In genomic region chr11:29885160-29885559, GRCm38 (mm10) we compare ENCODE assay signal across 8 mouse cellular contexts. TPM values are rescaled to one million over a fixed set of nuclear protein-coding genes. Genes with fewer than 3 reads are reported as not detected.
DNase-seq lines count a peak whose midpoint lies in the region; ATAC-seq lines count a peak whose summit lies in the region.

No protein-coding gene starts in this region.

- H3K4me2 ChIP-seq in heart, embryonic 12.5 days, result no peak overlapping the region
- no peak overlapping the region for H3K4me2 ChIP-seq in forebrain, embryonic 16.5 days (ENCODE audit: low read length)
- H3K4me2 ChIP-seq in hindbrain, embryonic 16.5 days (ENCODE audit: low read length), result no peak overlapping the region

- H3K4me3 ChIP-seq in heart, embryonic 12.5 days, result no peak overlapping the region
- H3K4me3 ChIP-seq in forebrain, embryonic 16.5 days (replicated peaks; ENCODE audit: low read length), result no peak overlapping the region
- no peak overlapping the region for H3K4me3 ChIP-seq in hindbrain, embryonic 16.5 days (ENCODE audit: low read length)

- no peaks in the 10 kb centered on the region for H3K4me1 ChIP-seq in heart, embryonic 12.5 days (replicated peaks)
- no peaks in the 10 kb centered on the region for H3K4me1 ChIP-seq in forebrain, embryonic 16.5 days (replicated peaks; ENCODE audit: control insufficient read depth, insufficient read depth, low read length)
- H3K4me1 ChIP-seq in hindbrain, embryonic 16.5 days (ENCODE audit: control insufficient read depth, insufficient read depth, low read depth, low read length), result no peaks in the 10 kb centered on the region

- WGBS in heart, embryonic 12.5 days, result 0% methylated on average over 1 of the region's 1 CpGs
- WGBS in forebrain, embryonic 16.5 days, result 0% methylated on average over 1 of the region's 1 CpGs
- 7% methylated on average over 1 of the region's 1 CpGs for WGBS in hindbrain, embryonic 16.5 days

- H3K27me3 ChIP-seq in heart, embryonic 12.5 days (replicated peaks), result no peaks in the 10 kb centered on the region
- no peaks in the 10 kb centered on the region for H3K27me3 ChIP-seq in forebrain, embryonic 16.5 days (replicated peaks; ENCODE audit: control insufficient read depth, insufficient read depth, low read length)
- no peaks in the 10 kb centered on the region for H3K27me3 ChIP-seq in hindbrain, embryonic 16.5 days (replicated peaks; ENCODE audit: control insufficient read depth, insufficient read depth, low read length)

- H3K36me3 ChIP-seq in heart, embryonic 12.5 days, result no peaks in the 10 kb centered on the region
- no peaks in the 10 kb centered on the region for H3K36me3 ChIP-seq in forebrain, embryonic 16.5 days (ENCODE audit: control insufficient read depth, insufficient read depth)
- no peaks in the 10 kb centered on the region for H3K36me3 ChIP-seq in hindbrain, embryonic 16.5 days (ENCODE audit: control insufficient read depth, insufficient read depth, low read length)

- DNase-seq in heart, adult 11 months, result peak; percentile 88
- peak; percentile 7 for DNase-seq in cerebellum, adult 11-12 months
- peak; percentile 72 for DNase-seq in left cerebral cortex, adult 11 months (ENCODE audit: low spot score)
- peak; percentile 32 for DNase-seq in right cerebral cortex, postnatal 25 days

- H3K9ac ChIP-seq in heart, embryonic 12.5 days, result no peak overlapping the region
- H3K9ac ChIP-seq in forebrain, embryonic 16.5 days (replicated peaks; ENCODE audit: low read depth, low read length), result no peak overlapping the region
- no peak overlapping the region for H3K9ac ChIP-seq in hindbrain, embryonic 16.5 days (ENCODE audit: low read depth, low read length)

- no peaks in the 10 kb centered on the region for H3K9me3 ChIP-seq in heart, embryonic 12.5 days (replicated peaks)
- no peaks in the 10 kb centered on the region for H3K9me3 ChIP-seq in forebrain, embryonic 16.5 days (ENCODE audit: control insufficient read depth, low read length)
- no peaks in the 10 kb centered on the region for H3K9me3 ChIP-seq in hindbrain, embryonic 16.5 days (ENCODE audit: control insufficient read depth, low read length)

- no peak overlapping the region for H3K27ac ChIP-seq in heart, embryonic 12.5 days (ENCODE audit: poor library complexity, severe bottlenecking)
- H3K27ac ChIP-seq in forebrain, embryonic 16.5 days (ENCODE audit: low read length), result no peak overlapping the region
- H3K27ac ChIP-seq in hindbrain, embryonic 16.5 days (ENCODE audit: low read depth, low read length), result no peak overlapping the region

- no peak for ATAC-seq in heart, embryonic 12.5 days (ENCODE audit: insufficient number of reproducible peaks, low FRiP score)
- ATAC-seq in forebrain, embryonic 16.5 days, result peak; percentile 92
- ATAC-seq in hindbrain, embryonic 16.5 days, result peak; percentile 90
- ATAC-seq in megakaryocyte, adult 5-6 weeks (ENCODE audit: poor library complexity, severe bottlenecking), result peak; percentile 91

RNA-seq across cellular contexts. Expression of gene 4931440F15Rik, which starts 59.7 kb away (rescaled TPM):
- 0.19 and 0.39 TPM in 2 replicates for polyA plus RNA-seq in heart, embryonic 12.5 days (2016; fragmentation: Nextera tagmentation; extraction: Ambion mirVana)
- 0.34 and 0.54 TPM in 2 replicates for polyA plus RNA-seq in forebrain, embryonic 16.5 days (2015; fragmentation: Nextera tagmentation; extraction: Ambion mirVana)
- 0.83 and 0.85 TPM in 2 replicates for polyA plus RNA-seq in hindbrain, embryonic 16.5 days (2015; fragmentation: Nextera tagmentation; extraction: Ambion mirVana)
- 0.09 TPM in 1 of 2 replicates, not detected in the other for total RNA-seq in megakaryocyte, adult 5-6 weeks (2015)
- 0.28 and 0.29 TPM in 2 replicates for total RNA-seq in megakaryocyte, adult 5-6 weeks (2017)

Comparison
In these comparisons a context has a peak if more than half of its experiments do, and no peak if none do; other contexts are left out.
1. DNase-seq: peak in every context shown above with its lines; median percentile 88 in heart, adult 11 months; 72 in left cerebral cortex, adult 11 months; 32 in right cerebral cortex, postnatal 25 days; 7 in cerebellum, adult 11-12 months.